8 mouse cellular contexts compared by ENCODE assay signal in genomic region chr2:29123907-29124569, GRCm38 (mm10). TPM values are rescaled to one million over a fixed set of nuclear protein-coding genes. Genes with fewer than 3 reads are reported as not detected.
DNase-seq lines count a peak whose midpoint lies in the region; ATAC-seq and TF ChIP-seq lines count a peak whose summit lies in the region.

TSS of gene Setx (plus strand) at chr2:29124181.

- peaks cover 9% of the 10 kb centered on the region for H3K4me1 ChIP-seq in embryonic facial prominence, embryonic 14.5 days (ENCODE audit: control insufficient read depth, insufficient read depth, low read length)
- H3K4me1 ChIP-seq in heart, embryonic 14.5 days (ENCODE audit: control insufficient read depth in 2 of 2, insufficient read depth in 2 of 2, low read length in 2 of 2): peaks cover 5 to 12% of the 10 kb centered on the region in 2 experiments
- peaks cover 13% of the 10 kb centered on the region for H3K4me1 ChIP-seq in midbrain, embryonic 13.5 days (replicated peaks)

- DNase-seq in cerebellum, adult 8-10 months: peak; percentile 14
- DNase-seq in cerebellum, postnatal 4 days (ENCODE audit: low spot score in 2 of 2): no peak
- DNase-seq in Patski (ENCODE audit: low read depth, low spot score): no peak
- DNase-seq in embryonic facial prominence, embryonic 14.5 days (ENCODE audit: low spot score): no peak
- DNase-seq in layer of hippocampus, postnatal 25 days (ENCODE audit: extremely low spot score in 1 of 2, low spot score in 1 of 2): no peak
- DNase-seq in frontal cortex, postnatal 10 days (ENCODE audit: low spot score in 2 of 2): no peak

- peak within 1 kb of the TSS; percentile 88 for H3K27ac ChIP-seq in embryonic facial prominence, embryonic 14.5 days (replicated peaks; ENCODE audit: low read depth, low read length)
- H3K27ac ChIP-seq in heart, embryonic 14.5 days (replicated peaks in 1 of 2; ENCODE audit: control insufficient read depth in 1 of 2, insufficient read depth in 1 of 2, low read depth in 2 of 2, low read length in 2 of 2): peak within 1 kb of the TSS; percentile 92 to 95
- H3K27ac ChIP-seq in midbrain, embryonic 13.5 days: peak within 1 kb of the TSS; percentile 95

- peak within 1 kb of the TSS; percentile 87 for H3K9ac ChIP-seq in embryonic facial prominence, embryonic 14.5 days (ENCODE audit: low read depth, low read length)
- H3K9ac ChIP-seq in heart, embryonic 14.5 days (ENCODE audit: low read length): peak within 1 kb of the TSS; percentile 83
- H3K9ac ChIP-seq in midbrain, embryonic 13.5 days (replicated peaks): peak within 1 kb of the TSS; percentile 85

- H3K27me3 ChIP-seq in Patski: no peaks in the 10 kb centered on the region
- H3K27me3 ChIP-seq in embryonic facial prominence, embryonic 14.5 days (replicated peaks; ENCODE audit: control insufficient read depth, insufficient read depth, low read length): no peaks in the 10 kb centered on the region
- no peaks in the 10 kb centered on the region for H3K27me3 ChIP-seq in heart, embryonic 14.5 days (ENCODE audit: control insufficient read depth, insufficient read depth, low read length)
- no peaks in the 10 kb centered on the region for H3K27me3 ChIP-seq in midbrain, embryonic 13.5 days

- CTCF ChIA-PET in Patski (lab: Charles Lee): no interaction called here

- peak within 1 kb of the TSS; percentile 80 for H3K4me3 ChIP-seq in embryonic facial prominence, embryonic 14.5 days (ENCODE audit: low read depth, low read length)
- peak within 1 kb of the TSS; percentile 64 to 65 for H3K4me3 ChIP-seq in heart, embryonic 14.5 days (ENCODE audit: control insufficient read depth in 1 of 2, insufficient read depth in 1 of 2, low read depth in 1 of 2, low read length in 2 of 2)
- peak within 1 kb of the TSS; percentile 75 for H3K4me3 ChIP-seq in midbrain, embryonic 13.5 days (replicated peaks)

- H3K4me2 ChIP-seq in embryonic facial prominence, embryonic 14.5 days (ENCODE audit: low read depth, low read length): peak within 1 kb of the TSS; percentile 77
- peak within 1 kb of the TSS; percentile 83 for H3K4me2 ChIP-seq in heart, embryonic 14.5 days (ENCODE audit: low read length)
- H3K4me2 ChIP-seq in midbrain, embryonic 13.5 days (replicated peaks): peak within 1 kb of the TSS; percentile 86

- POLR2A ChIA-PET in Patski (lab: Charles Lee): interaction anchor here (0.6 kb wide), 1 partner anchor 224 kb away, joined by 5 read pairs; no protein-coding TSS in a partner anchor

- 65% methylated on average over 14 of the region's 14 CpGs for WGBS in embryonic facial prominence, embryonic 14.5 days
- WGBS in heart, embryonic 14.5 days: 65% methylated on average over 14 of the region's 14 CpGs
- 71% methylated on average over 14 of the region's 14 CpGs for WGBS in midbrain, embryonic 13.5 days

- no peaks in the 10 kb centered on the region for H3K9me3 ChIP-seq in embryonic facial prominence, embryonic 14.5 days (ENCODE audit: control insufficient read depth, low read length)
- H3K9me3 ChIP-seq in heart, embryonic 14.5 days (ENCODE audit: control insufficient read depth, low read length): no peaks in the 10 kb centered on the region
- H3K9me3 ChIP-seq in midbrain, embryonic 13.5 days: no peaks in the 10 kb centered on the region

- in situ Hi-C loops in Patski (cut with MboI; ENCODE audit: low pct_unique_long_range_greater_than_20kb): no loop called here

- peaks cover 20% of the 10 kb centered on the region for H3K36me3 ChIP-seq in embryonic facial prominence, embryonic 14.5 days (ENCODE audit: control insufficient read depth, insufficient read depth, low read length)
- peaks cover 21% of the 10 kb centered on the region for H3K36me3 ChIP-seq in heart, embryonic 14.5 days (ENCODE audit: control insufficient read depth, insufficient read depth, low read length)
- H3K36me3 ChIP-seq in midbrain, embryonic 13.5 days: peaks cover 19% of the 10 kb centered on the region

- TF ChIP-seq CTCF in Patski (IDR thresholded peaks at IDR 0.05): no peak

- no peak for ATAC-seq in Patski
- 0 out of 2 replicates have a peak, but pooled peaks have one; percentile 0 for ATAC-seq in embryonic facial prominence, embryonic 14.5 days (ENCODE audit: low read depth)
- ATAC-seq in heart, embryonic 14.5 days (ENCODE audit: insufficient number of reproducible peaks, insufficient read depth, low FRiP score, low read depth): no peak
- no peak; the same call in 1 of the 2 replicates for ATAC-seq in midbrain, embryonic 13.5 days

RNA-seq across cellular contexts. Expression of gene Setx, which starts in this region (rescaled TPM):
- 23.2 TPM for polyA plus RNA-seq in Patski (2021)
- polyA plus RNA-seq in embryonic facial prominence, embryonic 14.5 days (2014; fragmentation: Nextera tagmentation; extraction: Ambion mirVana): 9.3 and 11.6 TPM in 2 replicates
- 10.0 and 10.5 TPM in 2 replicates for polyA plus RNA-seq in heart, embryonic 14.5 days (2014; fragmentation: Nextera tagmentation; extraction: Ambion mirVana)
- total RNA-seq in layer of hippocampus, postnatal 25 days (2021): 10 to 100 TPM; 39.0 to 47.3 TPM
- polyA plus RNA-seq in midbrain, embryonic 13.5 days (2015; fragmentation: Nextera tagmentation; extraction: Ambion mirVana): 14.3 and 16.1 TPM in 2 replicates
